Mouse (Mus musculus) intestine, embryonic 14.5 days (tissue): ENCODE data around the gene Gid8. TPM values are rescaled to one million over a fixed set of nuclear protein-coding genes. Genes with fewer than 3 reads are reported as not detected.

Experiments used
- ATAC-seq: fragments of 200-750 bp; cut with Nextera tagmentation; replicated peaks from 2 replicates; pipeline ENCODE4 v1.8.0; 2017; ENCODE audit warnings: low read depth, moderate number of reproducible peaks, moderate TSS enrichment, moderate library complexity; ENCODE audit not compliant: low FRiP score, low TSS enrichment
- DNase-seq: peaks from one replicate; pipeline ENCODE4 v3.0.0-alpha.2; 2018; ENCODE audit warnings: low spot score
- H3K27ac ChIP-seq: fragments of 300-500 bp; sonication (generic); 2 replicates; pipeline ENCODE4 v1.5.1; 2014; ENCODE audit warnings: low read depth, mild to moderate bottlenecking, control low read depth
- H3K27me3 ChIP-seq: fragments of 300-500 bp; sonication (generic); replicated peaks from 2 replicates; pipeline ENCODE4 v1.6.1; 2014; ENCODE audit warnings: low read length, control low read depth; ENCODE audit not compliant: control insufficient read depth, insufficient read depth
- H3K36me3 ChIP-seq: fragments of 300-500 bp; sonication (generic); 2 replicates; pipeline ENCODE4 v1.6.1; 2014; ENCODE audit warnings: low read length, control low read depth; ENCODE audit not compliant: control insufficient read depth, insufficient read depth
- H3K4me1 ChIP-seq: fragments of 300-500 bp; sonication (generic); replicated peaks from 2 replicates; pipeline ENCODE4 v1.6.1; 2014; ENCODE audit warnings: low read length, control low read depth, mixed read lengths; ENCODE audit not compliant: control insufficient read depth, insufficient read depth
- H3K4me2 ChIP-seq: fragments of 300-500 bp; sonication (generic); 2 replicates; pipeline ENCODE4 v1.6.1; 2014; ENCODE audit warnings: low read length
- H3K4me3 ChIP-seq: fragments of 300-500 bp; sonication (generic); 2 replicates; pipeline ENCODE4 v1.5.1; 2014; ENCODE audit warnings: low read depth, low read length, control low read depth, mixed read lengths
- H3K9ac ChIP-seq: fragments of 300-500 bp; sonication (generic); 2 replicates; pipeline ENCODE4 v1.6.1; 2014; ENCODE audit warnings: mild to moderate bottlenecking, low read length
- H3K9me3 ChIP-seq: fragments of 300-500 bp; sonication (generic); 2 replicates; pipeline ENCODE4 v1.6.1; 2016; ENCODE audit warnings: low read length, control low read depth; ENCODE audit not compliant: control insufficient read depth
- WGBS: fragments of 180-500 bp; shearing (Covaris S2); extraction: QIAGEN DNeasy Blood & Tissue Kit; methylation state at CpG from one replicate; pipeline ENCODE4 v1.1.7; 2014; 5-methylcytosine and 5-hydroxymethylcytosine counted together
- polyA plus RNA-seq: library from polyadenylated mRNA; unstranded; fragments of >200 nt; fragmentation: Nextera tagmentation; extraction: Ambion mirVana; gene quantifications from 2 replicates; pipeline ENCODE4 v1.2.1, GENCODE M21; 2014

The Gid8 gene
- polyA plus RNA-seq, 1 experiment from 2014 or later, result 52.0 TPM

GRCm38 (mm10) chr2:180754976-180755688 lies 45.2 kb downstream of the Gid8 start:
- WGBS, result 79% methylated on average over 5 of the region's 5 CpGs
- no peaks in the 10 kb centered on the region for H3K9me3 ChIP-seq
- ATAC-seq (no peak), DNase-seq (no peak)
- H3K27ac ChIP-seq, result no peak overlapping the region
- H3K4me1 ChIP-seq, result no peaks in the 10 kb centered on the region
- 0 out of 2 replicates have a peak, but pooled peaks cover 5% of the 10 kb centered on the region for H3K27me3 ChIP-seq
- H3K4me2 ChIP-seq, result no peak overlapping the region
- H3K9ac ChIP-seq, result no peak overlapping the region
- no peaks in the 10 kb centered on the region for H3K36me3 ChIP-seq
- H3K4me3 ChIP-seq, result no peak overlapping the region

DNA sequence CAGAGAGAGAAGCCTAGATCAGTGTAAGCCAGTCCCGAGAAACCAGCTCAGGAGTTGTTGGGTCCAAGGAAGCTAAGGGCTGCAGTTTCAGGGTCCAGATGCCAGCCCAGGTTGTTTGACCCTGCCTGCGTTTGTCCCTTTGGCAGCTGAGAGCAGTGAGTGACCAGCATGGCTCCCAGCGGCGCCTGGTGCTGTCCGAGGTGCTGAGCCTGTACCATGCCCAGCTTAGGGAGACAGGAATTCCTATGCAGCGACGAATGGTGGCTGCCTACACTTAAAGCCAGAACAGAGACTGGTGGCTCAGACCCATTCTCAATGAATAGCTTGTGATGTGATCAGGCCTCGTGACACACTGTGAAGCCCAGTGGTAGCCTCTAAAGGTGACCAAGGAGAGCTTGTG lies 46.0 kb downstream of the Gid8 start:
- ATAC-seq (no peak), DNase-seq (peak; percentile 91)
- Histone ChIP-seq H3K36me3 (no peaks in the 10 kb centered on the region), H3K4me1 (no peaks in the 10 kb centered on the region), H3K27me3 (0 out of 2 replicates have a peak, but pooled peaks cover 7% of the 10 kb centered on the region), H3K27ac (no peak overlapping the region), H3K9me3 (no peaks in the 10 kb centered on the region), H3K4me2 (no peak overlapping the region), H3K4me3 (no peak overlapping the region), H3K9ac (no peak overlapping the region)
- 3% methylated on average over 8 of the region's 8 CpGs for WGBS

- H3K9me3 ChIP-seq, result no peaks in the 10 kb centered on the region
- no peak overlapping the region for H3K27ac ChIP-seq
- H3K27me3 ChIP-seq, result 0 out of 2 replicates have a peak, but pooled peaks cover 10% of the 10 kb centered on the region
- no peaks in the 10 kb centered on the region for H3K36me3 ChIP-seq
- ATAC-seq (no peak), DNase-seq (no peak)
- H3K4me2 ChIP-seq, result no peak overlapping the region
- no peak overlapping the region for H3K4me3 ChIP-seq
- H3K9ac ChIP-seq, result no peak overlapping the region
- H3K4me1 ChIP-seq, result no peaks in the 10 kb centered on the region
- whole genome bisulfite sequencing, result 34% methylated on average over 2 of the region's 2 CpGs
These were observed 46.9 kb downstream of the Gid8 start for GRCm38 (mm10) chr2:180756786-180757185.

DNA sequence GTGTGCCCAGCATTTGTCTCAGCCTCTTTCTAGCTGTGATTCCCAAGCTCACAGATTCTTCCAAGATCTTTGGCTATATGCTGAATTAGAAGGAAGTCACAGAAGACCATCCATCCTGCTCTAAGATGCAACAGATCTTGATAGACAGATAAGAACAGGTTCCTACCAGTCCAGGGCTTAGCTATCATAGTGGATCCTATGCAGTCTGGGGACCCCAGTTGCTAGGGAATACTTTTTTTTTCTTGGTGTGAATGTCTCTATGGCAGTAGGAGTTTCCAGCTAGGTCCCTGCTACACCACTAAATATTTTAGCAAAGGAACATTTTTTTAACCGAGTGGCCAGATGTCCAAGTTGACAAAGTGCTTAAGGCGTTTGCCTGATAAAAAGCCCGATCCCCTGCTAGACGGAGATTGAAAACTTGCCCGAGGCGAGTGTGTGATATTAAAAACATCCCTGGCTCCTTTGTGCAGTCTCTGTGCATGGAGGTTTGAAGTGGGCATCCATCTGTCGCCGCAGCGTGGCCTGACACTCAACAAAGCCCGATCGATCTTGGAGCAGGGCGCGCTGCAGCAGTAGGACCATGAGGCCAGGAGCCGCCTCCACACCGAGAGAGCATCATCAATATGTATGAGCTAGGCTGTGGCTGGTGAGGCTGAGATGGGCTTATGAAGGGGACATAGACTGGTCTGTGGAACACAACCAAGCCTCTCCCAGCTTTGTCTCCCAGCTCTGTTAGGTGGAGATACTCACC lies 48.8 kb downstream of the Gid8 start:
- H3K4me1 ChIP-seq, result no peaks in the 10 kb centered on the region
- no peak overlapping the region for H3K27ac ChIP-seq
- 0 out of 2 replicates have a peak, but pooled peaks cover 10% of the 10 kb centered on the region for H3K27me3 ChIP-seq
- no peak for ATAC-seq
- H3K9me3 ChIP-seq, result no peaks in the 10 kb centered on the region
- no peak for DNase-seq
- WGBS, result 60% methylated on average over 15 of the region's 15 CpGs
- H3K4me3 ChIP-seq, result no peak overlapping the region
- H3K4me2 ChIP-seq, result no peak overlapping the region
- H3K9ac ChIP-seq, result no peak overlapping the region
- no peaks in the 10 kb centered on the region for H3K36me3 ChIP-seq

DNA sequence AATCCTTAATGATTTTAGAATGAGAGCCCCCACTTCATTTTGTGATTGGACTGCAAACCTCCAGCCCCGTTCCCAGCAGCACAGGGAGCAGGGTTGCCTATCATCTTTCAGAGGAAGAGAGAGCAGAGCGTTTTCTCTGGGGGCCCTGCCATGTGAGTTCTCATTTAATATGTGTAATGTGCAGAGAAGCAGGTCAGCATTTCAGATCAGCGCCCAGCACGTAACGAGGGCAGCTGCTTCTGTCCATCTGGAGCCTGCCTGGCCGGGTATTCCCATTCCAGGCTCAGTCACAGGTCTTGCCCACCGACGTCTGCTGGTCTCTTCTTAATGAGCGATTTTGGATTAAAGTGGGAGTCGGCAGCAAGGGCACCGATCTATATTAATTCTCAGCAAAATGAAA lies 55.1 kb downstream of the Gid8 start:
- Histone ChIP-seq H3K9me3 (no peaks in the 10 kb centered on the region), H3K4me1 (no peaks in the 10 kb centered on the region), H3K27ac (no peak overlapping the region), H3K4me2 (no peak overlapping the region), H3K36me3 (no peaks in the 10 kb centered on the region), H3K4me3 (no peak overlapping the region), H3K9ac (no peak overlapping the region), H3K27me3 (0 out of 2 replicates have a peak, but pooled peaks cover 13% of the 10 kb centered on the region)
- ATAC-seq (no peak), DNase-seq (no peak)
- WGBS, result 78% methylated on average over 11 of the region's 11 CpGs

DNA sequence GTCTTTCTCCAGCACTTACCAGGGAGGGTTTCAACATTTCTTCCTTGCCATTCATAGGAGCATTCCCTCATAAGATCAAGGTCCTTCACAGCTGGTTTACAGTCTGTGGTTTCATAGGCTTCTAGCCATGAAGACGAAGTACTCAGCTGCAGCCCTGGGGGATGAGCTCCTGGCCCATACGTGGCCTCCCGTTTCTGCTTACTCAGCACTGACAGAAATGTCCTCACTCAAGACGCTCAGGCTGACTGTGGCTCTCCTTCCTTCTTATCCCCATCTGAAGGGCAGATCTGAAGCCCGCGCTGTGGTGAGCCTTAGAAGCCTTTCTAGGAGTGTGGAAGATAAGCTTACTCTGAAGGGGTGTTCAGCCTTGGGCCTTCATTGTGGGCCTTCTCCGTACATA lies 55.8 kb downstream of the Gid8 start:
- Histone ChIP-seq H3K9ac (no peak overlapping the region), H3K4me3 (no peak overlapping the region), H3K4me2 (no peak overlapping the region), H3K36me3 (no peaks in the 10 kb centered on the region), H3K27me3 (0 out of 2 replicates have a peak, but pooled peaks cover 10% of the 10 kb centered on the region), H3K27ac (no peak overlapping the region), H3K4me1 (no peaks in the 10 kb centered on the region), H3K9me3 (no peaks in the 10 kb centered on the region)
- 72% methylated on average over 7 of the region's 7 CpGs for WGBS
- DNase-seq (no peak), ATAC-seq (no peak)

Other genes with a start within 250 kb of the Gid8 start
- gene Ntsr1, start 210.1 kb upstream of the Gid8 start, polyA plus RNA-seq, result 6.2 and 6.3 TPM in 2 replicates
- 26.2 and 27.3 TPM in 2 replicates for gene Mrgbp, start 128.8 kb upstream of the Gid8 start, polyA plus RNA-seq
- gene Ogfr, start 120.9 kb upstream of the Gid8 start, polyA plus RNA-seq, result 62.7 and 64.6 TPM in 2 replicates
- 6.6 and 7.2 TPM in 2 replicates for gene Col9a3, start 112.3 kb upstream of the Gid8 start, polyA plus RNA-seq
- gene Tcfl5, start 67.4 kb upstream of the Gid8 start, polyA plus RNA-seq, result 0.09 and 0.19 TPM in 2 replicates
- gene Dido1, start 118 bp upstream of the Gid8 start, polyA plus RNA-seq, result 31.0 and 31.6 TPM in 2 replicates
- gene Slc17a9, start 15.1 kb downstream of the Gid8 start, polyA plus RNA-seq, result 1.9 and 2.1 TPM in 2 replicates
- gene Bhlhe23, start 66.8 kb downstream of the Gid8 start, polyA plus RNA-seq, result not detected in 2 replicates
- 42.0 and 61.0 TPM in 2 replicates for gene Ythdf1, start 210.8 kb downstream of the Gid8 start, polyA plus RNA-seq
- gene Birc7, start 218.9 kb downstream of the Gid8 start, polyA plus RNA-seq, result 0.26 TPM in 1 of 2 replicates, not detected in the other
- 51.0 and 53.3 TPM in 2 replicates for gene Nkain4, start 244.6 kb downstream of the Gid8 start, polyA plus RNA-seq